Mouse (Mus musculus) inflammation-experienced regulatory T-cells, adult 6 months (primary cell): ENCODE measurements around the gene Arfgef2. TPM values are rescaled to one million over a fixed set of nuclear protein-coding genes. Genes with fewer than 3 reads are reported as not detected.

Experiments used
- ATAC-seq: one replicate; pipeline ENCODE4 v1.8.0; 2017
- polyA plus RNA-seq, 3 experiments: library from polyadenylated mRNA; unstranded; fragments of 100-300 nt; shearing (Covaris generic); gene quantifications; one replicate each; pipeline ENCODE4 v1.2.1; 2017

Gene Arfgef2
- 1 to 10 TPM; 2.4 to 4.2 (median 3.6) TPM for polyA plus RNA-seq

- ATAC-seq = peak; percentile 93
Observed at GRCm38 (mm10) chr2:166805250-166806172, at the start of gene Arfgef2. Gene Arfgef2, plus strand, starts transcription at chr2:166805588.

- ATAC-seq = no peak
Observed at GRCm38 (mm10) chr2:166757969-166758368, 47.4 kb upstream of the Arfgef2 start.

- ATAC-seq = no peak
Observed at GRCm38 (mm10) chr2:166764051-166764450, 41.3 kb upstream of the Arfgef2 start.

GRCm38 (mm10) chr2:166767591-166767990 is 37.8 kb upstream of the Arfgef2 start:
- no peak for ATAC-seq

GRCm38 (mm10) chr2:166771396-166771795 is 34.0 kb upstream of the Arfgef2 start:
- ATAC-seq = no peak

GRCm38 (mm10) chr2:166773587-166773986 is 31.8 kb upstream of the Arfgef2 start:
- ATAC-seq = no peak

GRCm38 (mm10) chr2:166774275-166774674 is 31.1 kb upstream of the Arfgef2 start:
- ATAC-seq = no peak

- ATAC-seq = no peak
Observed at GRCm38 (mm10) chr2:166775357-166775893, 30.0 kb upstream of the Arfgef2 start.

- ATAC-seq = no peak
Observed at GRCm38 (mm10) chr2:166776272-166776671, 29.1 kb upstream of the Arfgef2 start.

- ATAC-seq = no peak
Observed at GRCm38 (mm10) chr2:166779956-166780355, 25.4 kb upstream of the Arfgef2 start.

- ATAC-seq = peak; percentile 67
Observed at GRCm38 (mm10) chr2:166780980-166781578, 24.3 kb upstream of the Arfgef2 start.

GRCm38 (mm10) chr2:166784376-166784775 is 21.0 kb upstream of the Arfgef2 start:
- no peak for ATAC-seq

- ATAC-seq = peak; percentile 92
Observed at GRCm38 (mm10) chr2:166786353-166787004, 18.9 kb upstream of the Arfgef2 start.

- no peak for ATAC-seq
Observed at GRCm38 (mm10) chr2:166791738-166792137, 13.7 kb upstream of the Arfgef2 start.

- no peak for ATAC-seq
Observed at GRCm38 (mm10) chr2:166792355-166792754, 13.0 kb upstream of the Arfgef2 start, which contains the start of gene Trp53rkb. Gene Trp53rkb, plus strand, starts transcription at chr2:166792531.

GRCm38 (mm10) chr2:166793542-166794214 is 11.7 kb upstream of the Arfgef2 start:
- ATAC-seq = peak; percentile 89

- ATAC-seq = no peak
Observed at GRCm38 (mm10) chr2:166799615-166800472, 5.5 kb upstream of the Arfgef2 start.

- no peak for ATAC-seq
Observed at GRCm38 (mm10) chr2:166800473-166800857, 4.9 kb upstream of the Arfgef2 start.

- no peak for ATAC-seq
Observed at GRCm38 (mm10) chr2:166801436-166801835, 4.0 kb upstream of the Arfgef2 start.

GRCm38 (mm10) chr2:166803298-166803697 is 2.1 kb upstream of the Arfgef2 start:
- no peak for ATAC-seq

- peak; percentile 5 for ATAC-seq
Observed at GRCm38 (mm10) chr2:166806173-166806705, 851 bp downstream of the Arfgef2 start.
